Mouse (Mus musculus): ENCODE measurements around the gene Lcp2. TPM values are rescaled to one million over a fixed set of nuclear protein-coding genes. Genes with fewer than 3 reads are reported as not detected.
"Not testable (repeated sequence)": the region's sequence is repeated elsewhere in the genome, so short reads cannot be mapped to it uniquely, and the experiment has no call there.

Gene Lcp2
- polyA plus RNA-seq, 1 experiment from 2014 or later = 3.0 TPM

DNA sequence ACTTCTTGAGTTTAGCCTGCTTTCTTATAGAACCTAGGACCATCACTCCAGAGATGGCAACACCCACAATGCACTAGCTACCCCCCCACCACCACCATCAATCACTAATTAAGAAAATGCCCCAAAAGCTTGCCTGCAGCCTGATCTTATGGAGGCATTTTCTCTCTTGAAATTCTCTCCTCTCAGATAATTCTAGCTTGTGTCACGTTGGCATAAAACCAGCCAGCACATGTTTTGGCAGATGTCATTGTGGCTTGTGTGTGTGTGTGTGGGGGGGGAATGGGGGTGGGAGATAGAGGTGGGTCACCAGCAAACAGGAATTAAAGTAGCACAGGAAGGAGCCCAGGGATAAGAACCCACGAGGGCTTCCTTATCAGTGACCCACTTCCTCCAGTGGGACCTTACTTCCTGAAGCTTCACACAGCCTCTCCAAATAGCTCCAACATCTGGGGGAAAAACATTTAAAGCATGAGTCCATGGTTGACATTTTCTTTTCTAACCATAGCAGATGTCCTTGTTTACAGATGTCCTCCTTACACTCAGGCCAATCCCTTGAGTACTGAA lies 69.9 kb downstream of the Lcp2 start:
- 82% methylated on average over 2 of the region's 2 CpGs for WGBS
- H3K36me3 ChIP-seq = no peaks in the 10 kb centered on the region
- H3K27ac ChIP-seq = no peak overlapping the region
- no peaks in the 10 kb centered on the region for H3K27me3 ChIP-seq (ENCODE audit: insufficient read depth, poor library complexity, severe bottlenecking)
- DNase-seq (ENCODE audit: low spot score) = no peak
- no peaks in the 10 kb centered on the region for H3K9me3 ChIP-seq
- H3K4me3 ChIP-seq = no peak overlapping the region
- peaks cover 17% of the 10 kb centered on the region for H3K4me1 ChIP-seq (replicated peaks)

DNA sequence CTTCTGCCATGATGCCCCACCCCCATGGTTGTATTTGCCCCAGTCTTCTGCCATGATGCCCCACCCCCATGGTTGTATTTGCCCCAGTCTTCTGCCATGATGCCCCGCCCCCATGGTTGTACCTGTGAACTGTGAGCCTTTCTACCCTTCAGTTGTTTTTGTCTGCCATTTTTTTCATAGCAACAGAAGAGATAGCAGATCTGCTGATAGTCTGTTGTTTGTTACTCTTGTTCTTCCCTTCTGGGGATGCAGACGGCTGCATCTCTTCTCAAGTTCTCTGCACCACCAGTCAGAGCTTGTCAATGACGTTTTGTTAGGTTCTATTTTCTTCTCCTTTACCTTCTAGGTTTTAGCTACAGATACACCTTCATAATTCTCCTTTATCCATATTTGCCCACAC lies 70.9 kb downstream of the Lcp2 start:
- H3K4me3 ChIP-seq = no peak overlapping the region
- DNase-seq (ENCODE audit: low spot score) = no peak
- no peaks in the 10 kb centered on the region for H3K9me3 ChIP-seq
- peaks cover 12% of the 10 kb centered on the region for H3K4me1 ChIP-seq (replicated peaks)
- no peak overlapping the region for H3K27ac ChIP-seq
- no peaks in the 10 kb centered on the region for H3K27me3 ChIP-seq (ENCODE audit: insufficient read depth, poor library complexity, severe bottlenecking)
- H3K36me3 ChIP-seq = no peaks in the 10 kb centered on the region
- 91% methylated on average over 3 of the region's 3 CpGs for WGBS

DNA sequence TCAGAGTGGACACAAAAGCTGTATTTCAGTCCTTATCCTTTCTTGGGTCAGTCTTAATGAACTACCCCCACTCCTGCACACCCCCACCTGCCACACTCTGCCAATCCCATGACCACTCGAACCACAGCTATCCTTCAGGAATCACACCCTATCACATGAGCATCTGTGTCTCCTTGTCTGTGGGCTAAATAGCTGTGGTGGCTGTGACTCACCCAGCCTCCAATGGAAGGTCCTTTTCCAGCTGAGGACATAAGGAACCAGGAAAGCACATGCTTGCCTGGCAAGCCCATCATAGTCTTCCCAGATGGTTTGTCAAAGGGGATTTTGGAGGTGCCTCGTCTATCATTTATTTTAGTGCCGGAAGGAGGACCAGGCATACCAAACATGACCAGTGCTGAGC lies 71.6 kb downstream of the Lcp2 start:
- Histone ChIP-seq H3K4me1 (replicated peaks) (peaks cover 6% of the 10 kb centered on the region; the same call in 1 of the 2 replicates), H3K27ac (no peak overlapping the region), H3K36me3 (no peaks in the 10 kb centered on the region), H3K4me3 (no peak overlapping the region), H3K9me3 (no peaks in the 10 kb centered on the region), H3K27me3 (ENCODE audit: insufficient read depth, poor library complexity, severe bottlenecking) (no peaks in the 10 kb centered on the region)
- 90% methylated on average over 3 of the region's 3 CpGs for WGBS
- no peak for DNase-seq (ENCODE audit: low spot score)

DNA sequence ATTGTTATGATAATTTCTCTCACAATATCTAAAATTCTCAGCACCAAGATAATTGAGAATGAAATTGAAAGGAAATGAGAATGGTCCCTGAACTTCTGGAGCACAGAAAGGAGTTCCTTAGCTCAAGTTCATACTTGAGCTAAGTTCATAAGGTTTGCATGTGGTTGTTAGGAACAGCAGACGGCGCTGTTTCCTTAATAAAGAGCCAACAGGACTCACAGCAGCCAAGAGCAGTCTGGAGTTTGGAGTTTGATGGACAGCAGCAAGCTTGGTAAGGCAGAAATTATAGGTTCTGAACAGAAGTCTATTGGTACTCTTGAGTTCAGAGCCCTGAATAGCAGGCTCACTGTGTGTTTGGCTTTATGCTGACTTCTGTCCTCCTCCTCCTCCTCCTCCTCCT lies 76.4 kb downstream of the Lcp2 start:
- Histone ChIP-seq H3K9me3 (no peaks in the 10 kb centered on the region), H3K36me3 (no peaks in the 10 kb centered on the region), H3K27me3 (ENCODE audit: insufficient read depth, poor library complexity, severe bottlenecking) (no peaks in the 10 kb centered on the region), H3K4me1 (replicated peaks) (no peaks in the 10 kb centered on the region), H3K4me3 (no peak overlapping the region), H3K27ac (no peak overlapping the region)
- DNase-seq (ENCODE audit: low spot score) = peak; percentile 40
- 25% methylated on average over 2 of the region's 2 CpGs for WGBS

DNA sequence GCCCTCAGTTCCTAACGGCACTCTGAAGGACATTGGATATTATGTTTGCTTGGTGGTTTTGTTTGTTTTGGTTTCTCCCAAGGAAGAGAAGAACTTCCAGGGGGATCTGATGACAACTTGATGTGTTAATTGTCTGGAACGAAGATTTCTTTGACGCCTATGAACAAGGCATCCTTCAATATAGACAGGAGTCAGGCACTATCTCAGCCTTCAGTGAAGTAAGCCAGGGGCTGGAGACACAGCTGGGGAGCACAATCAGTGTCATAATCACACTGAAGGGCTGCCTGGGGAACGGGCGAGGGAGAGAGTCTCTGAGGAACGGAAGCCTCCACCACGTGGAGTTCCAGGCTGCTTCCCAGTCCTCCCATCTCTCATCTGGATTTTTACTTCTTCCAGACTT lies 78.1 kb downstream of the Lcp2 start:
- WGBS = 54% methylated on average over 7 of the region's 7 CpGs

DNA sequence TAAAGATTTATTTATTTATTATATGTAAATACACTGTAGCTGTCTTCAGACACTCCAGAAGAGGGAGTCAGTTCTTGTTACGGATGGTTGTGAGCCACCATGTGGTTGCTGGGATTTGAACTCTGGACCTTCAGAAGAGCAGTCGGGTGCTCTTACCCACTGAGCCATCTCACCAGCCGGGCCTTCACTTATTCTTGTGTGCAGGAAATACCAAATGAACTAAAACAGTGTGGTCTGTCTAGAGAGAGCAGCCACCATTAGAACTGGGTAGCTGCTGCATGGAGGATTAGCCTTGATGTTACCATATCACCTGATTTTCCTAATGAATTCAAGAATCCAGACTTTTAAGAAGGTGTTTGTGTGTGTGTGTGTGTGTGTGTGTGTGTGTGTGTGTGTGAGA lies 79.0 kb downstream of the Lcp2 start:
- WGBS = 80% methylated on average over 3 of the region's 3 CpGs
- H3K27me3 ChIP-seq (ENCODE audit: insufficient read depth, poor library complexity, severe bottlenecking); DNase-seq (ENCODE audit: low spot score); H3K4me3 ChIP-seq; H3K4me1 ChIP-seq (replicated peaks); H3K36me3 ChIP-seq; H3K27ac ChIP-seq; H3K9me3 ChIP-seq: not testable (repeated sequence)

More for the DNA sequence above, 78.1 kb downstream of the Lcp2 start:
- no peak overlapping the region for H3K27ac ChIP-seq
- no peaks in the 10 kb centered on the region for H3K27me3 ChIP-seq (ENCODE audit: insufficient read depth, poor library complexity, severe bottlenecking)
- no peaks in the 10 kb centered on the region for H3K9me3 ChIP-seq
- no peak for DNase-seq (ENCODE audit: low spot score)
- no peaks in the 10 kb centered on the region for H3K36me3 ChIP-seq
- H3K4me3 ChIP-seq = no peak overlapping the region
- no peaks in the 10 kb centered on the region for H3K4me1 ChIP-seq (replicated peaks)

DNA sequence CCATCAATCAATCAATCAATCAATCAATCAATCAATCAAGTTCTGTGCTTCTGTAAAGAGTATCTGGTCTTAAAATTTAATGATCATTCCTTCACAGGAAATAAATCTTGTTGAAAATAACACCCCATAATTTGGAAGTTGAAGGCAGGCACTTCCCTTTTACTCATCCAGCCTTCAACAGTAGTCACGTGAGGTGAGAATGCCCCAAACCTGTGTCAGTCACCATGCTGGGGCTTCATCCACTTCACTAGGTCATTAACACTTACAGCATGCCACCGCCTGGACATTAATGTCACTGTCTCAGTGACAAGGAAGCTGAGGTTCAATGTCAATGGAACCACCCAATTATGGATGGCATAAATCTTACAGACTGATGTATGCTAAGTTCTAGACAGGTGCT lies 81.7 kb downstream of the Lcp2 start:
- H3K4me1 ChIP-seq (replicated peaks) = no peaks in the 10 kb centered on the region
- no peak overlapping the region for H3K27ac ChIP-seq
- WGBS = 88% methylated on average over 2 of the region's 2 CpGs
- H3K4me3 ChIP-seq = no peak overlapping the region
- H3K9me3 ChIP-seq = no peaks in the 10 kb centered on the region
- H3K36me3 ChIP-seq = no peaks in the 10 kb centered on the region
- DNase-seq (ENCODE audit: low spot score) = no peak
- H3K27me3 ChIP-seq (ENCODE audit: insufficient read depth, poor library complexity, severe bottlenecking) = no peaks in the 10 kb centered on the region

DNA sequence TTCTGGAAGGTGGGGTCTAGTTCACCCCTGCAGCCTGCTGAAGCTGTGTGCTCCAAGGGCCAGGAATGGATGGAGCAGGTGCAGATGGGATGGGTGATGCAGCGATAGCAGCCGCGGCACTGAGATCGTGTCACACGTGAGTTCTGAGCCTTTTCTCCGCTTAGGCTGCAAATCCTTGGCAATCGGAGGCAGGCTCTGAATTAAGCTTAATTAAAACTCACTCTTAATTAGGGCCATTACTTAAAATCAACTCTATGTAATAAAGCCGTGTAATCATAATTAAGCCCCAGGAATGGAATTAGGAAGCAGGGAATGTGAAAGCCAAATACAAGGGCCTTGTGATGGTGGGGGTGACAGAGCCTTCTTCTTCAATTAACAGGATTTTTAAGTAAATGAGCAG lies 92.6 kb downstream of the Lcp2 start:
- Histone ChIP-seq H3K27me3 (ENCODE audit: insufficient read depth, poor library complexity, severe bottlenecking) (no peaks in the 10 kb centered on the region), H3K27ac (no peak overlapping the region), H3K4me3 (no peak overlapping the region), H3K36me3 (no peaks in the 10 kb centered on the region), H3K9me3 (no peaks in the 10 kb centered on the region), H3K4me1 (replicated peaks) (0 out of 2 replicates have a peak, but pooled peaks cover under 1% of the 10 kb centered on the region)
- DNase-seq (ENCODE audit: low spot score) = no peak
- 91% methylated on average over 8 of the region's 8 CpGs for WGBS

Other genes with a start within 250 kb of the Lcp2 start
- 0.20 and 0.26 TPM in 2 replicates for gene Kcnmb1, start 83.9 kb upstream of the Lcp2 start, polyA plus RNA-seq (2016; fragmentation: Nextera tagmentation; extraction: Ambion mirVana)
- gene Kcnip1, start 53.8 kb upstream of the Lcp2 start, polyA plus RNA-seq (2016; fragmentation: Nextera tagmentation; extraction: Ambion mirVana) = 6.1 and 9.5 TPM in 2 replicates
- not detected in 2 replicates for gene 4930469K13Rik, start 51.6 kb downstream of the Lcp2 start, polyA plus RNA-seq (2016; fragmentation: Nextera tagmentation; extraction: Ambion mirVana)
- 0.17 TPM in 1 of 2 replicates, not detected in the other for gene Foxi1, start 161.2 kb downstream of the Lcp2 start, polyA plus RNA-seq (2016; fragmentation: Nextera tagmentation; extraction: Ambion mirVana)

All from hindbrain, embryonic 10.5 days (tissue).